Mouse (Mus musculus) CD4-positive naive resting alpha-beta T cell, adult 57 days (primary cell): ENCODE measurements around the gene Cd27. TPM values are rescaled to one million over a fixed set of nuclear protein-coding genes. Genes with fewer than 3 reads are reported as not detected.

Source experiments
- total RNA-seq: library from RNA; stranded (reverse); gene quantifications from one replicate; pipeline ENCODE4 v1.2.4, GENCODE M21; 2023

The Cd27 gene
- 248 TPM for total RNA-seq

GRCm38 (mm10) chr6:125236782-125237181, at the start of gene Cd27:
Gene Cd27 (minus strand): TSS chr6:125237010.

GRCm38 (mm10) chr6:125285890-125286289, 49.1 kb upstream of the Cd27 start, which contains the start of gene Tuba3a:
Gene Tuba3a (minus strand): TSS chr6:125286042.

GRCm38 (mm10) chr6:125231117-125232044, 5.4 kb downstream of the Cd27 start, which contains the start of gene Tapbpl:
Gene Tapbpl (minus strand): TSS chr6:125231860.

GRCm38 (mm10) chr6:125215148-125215954, 21.5 kb downstream of the Cd27 start, which contains the start of gene Vamp1:
Gene Vamp1 (plus strand): TSS chr6:125215551.

GRCm38 (mm10) chr6:125191332-125192015, 45.3 kb downstream of the Cd27 start, which contains the start of the genes Ncapd2 and Mrpl51:
Gene Ncapd2 (minus strand): TSS chr6:125191701.
Gene Mrpl51 (plus strand): TSS chr6:125191801.

Other genes with a start within 250 kb of the Cd27 start
- gene Pianp, start 240.3 kb downstream of the Cd27 start, total RNA-seq: 0.89 TPM
- gene Zfp384, start 227.9 kb downstream of the Cd27 start, total RNA-seq: 88.6 TPM
- 73.3 TPM for gene Ing4, start 197.2 kb downstream of the Cd27 start, total RNA-seq
- gene Acrbp, start 187.3 kb downstream of the Cd27 start, total RNA-seq: 12.8 TPM
- 16.1 TPM for gene Lpar5, start 169.1 kb downstream of the Cd27 start, total RNA-seq
- 314 TPM for gene Chd4, start 141.0 kb downstream of the Cd27 start, total RNA-seq
- gene Nop2, start 105.1 kb downstream of the Cd27 start, total RNA-seq: 41.2 TPM
- gene Iffo1, start 91.8 kb downstream of the Cd27 start, total RNA-seq: 37.3 TPM
- 424 TPM for gene Gapdh, start 70.5 kb downstream of the Cd27 start, total RNA-seq
- 30.5 TPM for gene Ncapd2, start 45.3 kb downstream of the Cd27 start, total RNA-seq
- gene Mrpl51, start 45.2 kb downstream of the Cd27 start, total RNA-seq: 21.1 TPM
- 134 TPM for gene Vamp1, start 21.5 kb downstream of the Cd27 start, total RNA-seq
- 29.8 TPM for gene Tapbpl, start 5.2 kb downstream of the Cd27 start, total RNA-seq
- gene Tuba3a, start 49.0 kb upstream of the Cd27 start, total RNA-seq: not detected
- gene Ltbr, start 76.9 kb upstream of the Cd27 start, total RNA-seq: 3.3 TPM
- 0.47 TPM for gene Scnn1a, start 83.6 kb upstream of the Cd27 start, total RNA-seq
- gene Tnfrsf1a, start 112.4 kb upstream of the Cd27 start, total RNA-seq: 64.8 TPM
- not detected for gene Plekhg6, start 143.8 kb upstream of the Cd27 start, total RNA-seq